Mouse (Mus musculus) midbrain, embryonic 13.5 days (tissue): ENCODE data around the gene Prpf8. TPM values are rescaled to one million over a fixed set of nuclear protein-coding genes. Genes with fewer than 3 reads are reported as not detected.

Experiments used
- ATAC-seq: fragments of 200-750 bp; cut with Nextera tagmentation; 2 replicates; pipeline ENCODE4 v1.8.0; 2017; ENCODE audit warnings: mild to moderate bottlenecking, moderate TSS enrichment, moderate library complexity
- H3K27ac ChIP-seq: fragments of 300-500 bp; sonication (generic); 2 replicates; pipeline ENCODE4 v1.5.1; 2015; ENCODE audit warnings: inconsistent platforms, mild to moderate bottlenecking, moderate library complexity
- H3K27me3 ChIP-seq: fragments of 300-500 bp; sonication (generic); 2 replicates; pipeline ENCODE4 v1.6.1; 2015; ENCODE audit warnings: mild to moderate bottlenecking, inconsistent platforms
- H3K36me3 ChIP-seq: fragments of 300-500 bp; sonication (generic); 2 replicates; pipeline ENCODE4 v1.6.1; 2015; ENCODE audit warnings: mild to moderate bottlenecking, inconsistent platforms
- H3K4me1 ChIP-seq: fragments of 300-500 bp; sonication (generic); replicated peaks from 2 replicates; pipeline ENCODE4 v1.6.1; 2015; ENCODE audit warnings: inconsistent platforms
- H3K4me2 ChIP-seq: fragments of 300-500 bp; sonication (generic); replicated peaks from 2 replicates; pipeline ENCODE4 v1.6.1; 2015; ENCODE audit warnings: moderate library complexity, mild to moderate bottlenecking, inconsistent platforms
- H3K4me3 ChIP-seq: fragments of 300-500 bp; sonication (generic); replicated peaks from 2 replicates; pipeline ENCODE4 v1.5.1; 2015; ENCODE audit warnings: mild to moderate bottlenecking, inconsistent platforms
- H3K9ac ChIP-seq: fragments of 300-500 bp; sonication (generic); replicated peaks from 2 replicates; pipeline ENCODE4 v1.6.1; 2015; ENCODE audit warnings: mild to moderate bottlenecking, inconsistent platforms
- H3K9me3 ChIP-seq: fragments of 300-500 bp; sonication (generic); 2 replicates; pipeline ENCODE4 v1.6.1; 2016; ENCODE audit warnings: mild to moderate bottlenecking, inconsistent platforms
- WGBS: fragments of 180-500 bp; shearing (Covaris S2); methylation state at CpG from one replicate; pipeline ENCODE4 v1.1.7; 2015; 5-methylcytosine and 5-hydroxymethylcytosine counted together
- polyA plus RNA-seq: library from polyadenylated mRNA; unstranded; fragments of >200 nt; fragmentation: Nextera tagmentation; extraction: Ambion mirVana; gene quantifications from 2 replicates; pipeline ENCODE4 v1.2.1, GENCODE M21; 2015

Prpf8 gene
- polyA plus RNA-seq, 1 experiment from 2014 or later, result 61.8 TPM

DNA sequence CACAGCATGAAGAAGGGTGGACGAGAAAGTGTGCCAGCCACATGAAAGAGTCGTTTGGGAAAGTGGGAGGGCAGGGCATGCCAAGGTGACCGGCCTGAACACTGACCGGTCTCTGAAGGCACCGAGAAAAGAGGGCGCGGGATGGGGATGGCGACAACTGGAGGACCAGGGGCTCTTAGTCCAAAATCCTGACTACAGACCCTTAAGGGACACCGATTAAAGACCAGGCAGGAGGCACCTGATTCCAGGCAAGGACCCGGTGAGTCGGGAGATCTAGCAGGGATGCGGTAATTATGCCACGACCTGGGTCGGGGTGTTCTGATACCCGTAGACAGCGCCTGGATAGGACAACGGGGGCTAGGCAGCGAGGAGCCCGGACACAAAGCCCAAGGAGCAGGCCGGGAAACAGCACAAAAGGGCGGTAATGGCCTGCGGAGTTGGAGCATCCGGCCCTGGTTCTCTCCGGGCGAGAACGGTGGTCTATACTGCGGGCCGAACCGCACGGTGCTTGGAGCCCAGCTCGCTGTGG is 44.3 kb downstream of the Prpf8 start:
- Histone ChIP-seq H3K9ac (peak overlapping the region; percentile 95), H3K4me3 (peak overlapping the region; percentile 74), H3K9me3 (no peaks in the 10 kb centered on the region), H3K27me3 (no peaks in the 10 kb centered on the region), H3K4me1 (peaks cover 36% of the 10 kb centered on the region), H3K36me3 (no peaks in the 10 kb centered on the region), H3K27ac (peak overlapping the region; percentile 98), H3K4me2 (peak overlapping the region; percentile 96)
- under 1% methylated on average over 31 of the region's 31 CpGs for WGBS
- ATAC-seq, result peak; percentile 37; the same call in 1 of the 2 replicates

DNA sequence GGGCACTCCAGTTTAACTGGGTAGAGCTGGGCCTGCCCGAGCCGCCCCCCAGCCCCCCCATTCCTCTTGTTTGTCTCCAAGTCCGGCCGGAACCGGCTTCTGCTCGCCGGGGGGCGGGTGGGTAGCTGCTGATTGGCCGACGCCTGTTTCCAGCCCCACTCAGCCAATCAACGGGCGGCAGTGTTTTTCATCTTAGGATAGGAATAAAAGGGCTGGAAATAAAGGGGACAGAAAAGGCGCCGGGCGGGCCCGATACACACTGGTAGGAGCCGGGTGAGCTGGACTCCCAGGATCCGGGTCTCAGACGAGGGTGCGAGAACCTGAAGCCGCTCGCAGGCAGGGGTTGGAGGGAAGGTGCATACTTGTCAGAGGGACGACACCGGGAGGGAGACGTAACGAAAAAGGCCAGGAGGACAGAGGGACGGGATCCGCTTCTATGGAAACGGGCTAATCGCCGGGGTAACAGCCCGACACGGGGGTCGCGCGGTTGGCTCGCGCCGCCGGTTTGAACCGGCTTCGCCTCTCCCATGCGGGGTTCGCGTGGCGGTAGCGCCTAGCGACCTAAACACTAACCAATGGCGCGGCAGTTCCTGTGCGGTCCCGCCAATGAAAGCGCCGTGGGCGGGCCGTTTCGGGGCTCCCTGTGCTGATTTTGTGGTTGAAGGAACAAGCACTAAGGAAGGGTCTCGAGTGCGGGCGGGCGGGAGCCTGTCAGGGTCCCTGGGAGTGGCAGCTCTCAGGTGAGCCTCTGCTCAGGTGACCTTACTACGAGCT is 45.0 kb downstream of the Prpf8 start, which contains the start of gene Slc43a2:
Slc43a2 (plus strand) TSS at position 226 of the 774 bp plus-strand sequence.
- H3K4me2 ChIP-seq, result peak within 1 kb of the TSS; percentile 96
- under 1% methylated on average over 61 of the region's 62 CpGs for WGBS

DNA sequence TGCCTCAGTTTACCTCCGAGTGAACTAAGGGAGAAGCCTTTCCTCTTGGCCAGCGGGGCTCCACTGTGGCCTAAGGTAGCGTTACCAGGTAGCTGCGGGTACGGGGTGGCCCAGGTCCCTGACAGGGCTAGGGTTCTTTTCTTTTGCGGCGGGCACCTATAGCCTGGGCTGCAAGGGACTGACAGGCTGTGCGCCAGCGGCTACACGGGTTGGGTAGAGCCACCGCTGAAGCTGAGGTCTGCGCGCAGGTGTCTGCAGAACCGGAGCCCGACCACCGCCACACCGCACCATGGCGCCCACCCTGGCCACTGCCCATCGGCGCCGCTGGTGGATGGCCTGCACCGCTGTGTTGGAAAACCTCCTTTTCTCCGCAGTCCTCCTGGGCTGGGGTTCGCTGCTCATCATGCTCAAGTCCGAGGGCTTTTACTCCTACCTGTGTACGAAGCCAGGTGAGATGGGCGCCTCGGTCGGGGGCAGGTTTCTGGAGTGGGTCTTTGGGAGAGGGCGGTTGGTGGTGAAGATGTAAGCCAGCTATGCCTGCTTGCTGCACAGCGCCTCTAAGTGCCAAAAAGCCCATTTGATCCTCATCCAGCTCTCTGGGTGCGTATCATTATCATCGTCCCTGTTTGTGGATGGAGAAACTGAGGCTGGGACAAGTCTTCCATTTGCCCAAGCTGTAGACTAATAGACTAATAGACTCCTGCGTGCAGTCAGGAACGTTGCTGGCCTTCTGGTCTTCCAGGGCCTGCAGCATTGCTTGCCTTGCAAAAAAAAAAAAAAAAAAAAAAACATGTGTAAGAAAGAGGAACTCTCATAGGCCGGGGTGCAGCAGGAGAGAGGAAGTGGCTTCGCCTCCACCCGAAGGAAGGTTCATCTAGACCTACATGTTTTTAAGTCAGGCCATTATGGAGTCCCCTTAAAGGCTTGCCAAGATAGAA is 46.0 kb downstream of the Prpf8 start:
- peak overlapping the region; percentile 98 for H3K27ac ChIP-seq
- H3K4me2 ChIP-seq, result peak overlapping the region; percentile 96
- H3K27me3 ChIP-seq, result no peaks in the 10 kb centered on the region
- ATAC-seq, result peak; percentile 41
- H3K9ac ChIP-seq, result peak overlapping the region; percentile 88
- H3K4me3 ChIP-seq, result peak overlapping the region; percentile 74
- peaks cover 39% of the 10 kb centered on the region for H3K4me1 ChIP-seq
- 14% methylated on average over 38 of the region's 38 CpGs for WGBS
- no peaks in the 10 kb centered on the region for H3K36me3 ChIP-seq
- H3K9me3 ChIP-seq, result no peaks in the 10 kb centered on the region

More for the DNA sequence above, 45.0 kb downstream of the Prpf8 start, which contains the start of gene Slc43a2:
- peak; percentile 95 for ATAC-seq
- Histone ChIP-seq H3K9me3 (no peaks in the 10 kb centered on the region), H3K36me3 (no peaks in the 10 kb centered on the region), H3K27ac (peak within 1 kb of the TSS; percentile 98), H3K27me3 (no peaks in the 10 kb centered on the region), H3K4me3 (peak within 1 kb of the TSS; percentile 74), H3K4me1 (peaks cover 36% of the 10 kb centered on the region), H3K9ac (peak within 1 kb of the TSS; percentile 95)

DNA sequence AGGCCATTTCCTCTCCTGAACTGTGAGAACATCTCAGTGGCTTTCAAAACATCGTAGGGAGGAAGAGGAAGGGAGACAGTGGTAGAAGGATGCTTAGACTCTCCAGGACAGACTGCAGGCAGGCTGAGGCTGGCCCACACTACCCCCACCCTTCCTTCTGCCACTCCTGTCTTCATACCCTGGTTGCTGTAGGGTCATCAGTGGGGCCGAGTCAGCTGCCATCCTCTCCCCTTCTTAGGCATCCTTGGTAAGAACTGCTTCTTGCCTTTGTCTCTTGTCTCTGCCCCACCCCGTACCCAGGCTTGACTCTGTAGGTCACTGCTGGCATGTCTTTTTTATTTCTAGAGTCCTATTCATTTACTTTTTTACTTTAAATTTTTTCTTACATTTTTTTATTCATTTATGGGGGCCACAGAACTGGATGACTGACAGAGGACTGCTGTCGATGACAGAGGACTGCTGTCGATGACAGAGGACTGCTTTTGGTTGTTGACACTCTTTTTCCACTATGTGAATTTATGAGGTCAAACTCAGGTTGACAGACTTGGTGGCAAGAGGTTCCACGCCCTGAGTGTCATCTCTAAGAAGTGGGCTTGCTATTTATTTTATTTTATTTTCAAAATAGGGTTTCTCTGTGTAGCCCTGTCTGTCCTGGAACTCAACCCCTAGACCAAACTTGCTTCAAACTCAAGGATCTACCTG is 46.8 kb downstream of the Prpf8 start:
- H3K9me3 ChIP-seq, result no peaks in the 10 kb centered on the region
- WGBS, result 81% methylated on average over 6 of the region's 6 CpGs
- peak overlapping the region; percentile 74 for H3K4me3 ChIP-seq
- peak overlapping the region; percentile 96 for H3K4me2 ChIP-seq
- H3K36me3 ChIP-seq, result no peaks in the 10 kb centered on the region
- H3K4me1 ChIP-seq, result peaks cover 48% of the 10 kb centered on the region
- ATAC-seq, result no peak
- H3K9ac ChIP-seq, result peak overlapping the region; percentile 88
- H3K27ac ChIP-seq, result no peak overlapping the region
- H3K27me3 ChIP-seq, result no peaks in the 10 kb centered on the region

DNA sequence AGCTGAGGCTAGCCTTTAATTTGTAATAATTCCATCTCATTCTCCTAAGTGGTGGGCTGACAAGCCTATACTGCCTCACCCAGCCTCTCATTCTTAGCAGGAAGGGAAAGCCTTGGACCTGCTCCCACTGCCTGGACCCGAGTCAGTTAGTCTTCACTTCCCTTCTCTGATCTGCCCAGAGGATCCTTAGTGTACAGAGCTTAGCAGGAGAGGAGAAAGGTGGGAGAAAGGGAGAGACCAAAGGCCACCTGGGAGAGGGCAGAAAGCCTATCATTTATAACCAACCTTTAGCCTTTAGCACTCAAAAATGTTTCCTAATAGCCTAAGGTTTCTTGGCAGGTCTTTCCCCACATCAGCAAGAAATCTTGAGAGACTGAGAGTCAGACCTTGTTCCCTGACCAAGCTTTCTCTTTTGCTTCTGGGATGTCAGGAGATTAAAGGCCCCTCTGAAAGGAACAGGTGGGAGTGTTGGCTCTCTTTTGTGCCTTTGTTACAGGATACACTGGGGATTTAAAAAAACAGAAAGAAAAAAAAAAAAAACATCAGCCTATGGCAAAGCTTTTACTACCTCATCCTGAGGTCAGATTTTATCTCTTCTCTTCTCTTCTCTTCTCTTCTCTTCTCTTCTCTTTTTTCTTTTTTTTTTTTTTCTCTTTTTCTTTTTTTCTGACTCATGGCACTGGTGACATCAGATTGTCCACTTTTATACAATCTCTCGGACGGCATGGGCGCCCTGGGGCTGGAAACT is 47.8 kb downstream of the Prpf8 start:
- 48% methylated on average over 4 of the region's 4 CpGs for WGBS
- Histone ChIP-seq H3K4me3 (peak overlapping the region; percentile 74; the same call in 1 of the 2 replicates), H3K4me1 (peaks cover 49% of the 10 kb centered on the region), H3K36me3 (no peaks in the 10 kb centered on the region), H3K9ac (peak overlapping the region; percentile 29; the same call in 1 of the 2 replicates), H3K27ac (no peak overlapping the region), H3K9me3 (no peaks in the 10 kb centered on the region), H3K27me3 (no peaks in the 10 kb centered on the region), H3K4me2 (peak overlapping the region; percentile 96)
- no peak for ATAC-seq

DNA sequence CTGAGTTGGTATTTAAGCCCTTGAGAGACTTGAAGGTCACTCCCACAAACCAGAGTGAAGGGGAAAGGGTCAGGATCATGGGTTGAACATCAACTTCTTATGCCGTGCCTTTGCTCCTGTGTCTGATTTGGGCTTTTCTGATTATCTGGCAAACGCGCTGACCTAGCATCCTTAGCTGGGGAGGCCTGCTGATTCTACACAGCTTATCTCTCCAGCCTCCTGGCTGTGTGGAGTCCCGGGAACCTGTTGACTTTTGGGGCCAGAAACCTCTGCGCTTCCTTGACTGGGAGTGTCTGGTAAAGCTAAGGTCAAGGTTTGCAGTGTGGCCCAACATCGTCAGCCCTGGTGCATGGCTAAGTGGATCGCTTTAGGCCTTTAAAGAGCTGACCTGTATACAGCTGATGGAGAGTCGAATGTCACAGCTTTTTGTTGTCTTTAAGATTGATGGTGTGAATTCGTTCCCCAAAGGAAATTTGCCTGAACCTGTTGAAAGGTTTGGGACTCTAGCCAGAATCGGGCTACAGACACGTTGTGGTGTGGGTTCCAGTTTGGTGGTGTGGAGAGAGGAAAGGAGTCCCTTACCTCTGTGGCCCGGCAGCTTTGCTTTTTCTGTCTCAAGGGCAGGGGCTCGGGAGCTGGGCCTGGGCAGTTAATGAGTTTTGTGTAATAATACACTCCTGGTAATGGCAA is 48.6 kb downstream of the Prpf8 start:
- Histone ChIP-seq H3K4me3 (0 out of 2 replicates have a peak overlapping the region, but pooled peaks have one; percentile 5), H3K4me1 (peaks cover 49% of the 10 kb centered on the region), H3K36me3 (no peaks in the 10 kb centered on the region), H3K27ac (no peak overlapping the region), H3K27me3 (no peaks in the 10 kb centered on the region), H3K4me2 (peak overlapping the region; percentile 41), H3K9ac (peak overlapping the region; percentile 29; the same call in 1 of the 2 replicates), H3K9me3 (no peaks in the 10 kb centered on the region)
- no peak for ATAC-seq
- WGBS, result 67% methylated on average over 13 of the region's 13 CpGs

DNA sequence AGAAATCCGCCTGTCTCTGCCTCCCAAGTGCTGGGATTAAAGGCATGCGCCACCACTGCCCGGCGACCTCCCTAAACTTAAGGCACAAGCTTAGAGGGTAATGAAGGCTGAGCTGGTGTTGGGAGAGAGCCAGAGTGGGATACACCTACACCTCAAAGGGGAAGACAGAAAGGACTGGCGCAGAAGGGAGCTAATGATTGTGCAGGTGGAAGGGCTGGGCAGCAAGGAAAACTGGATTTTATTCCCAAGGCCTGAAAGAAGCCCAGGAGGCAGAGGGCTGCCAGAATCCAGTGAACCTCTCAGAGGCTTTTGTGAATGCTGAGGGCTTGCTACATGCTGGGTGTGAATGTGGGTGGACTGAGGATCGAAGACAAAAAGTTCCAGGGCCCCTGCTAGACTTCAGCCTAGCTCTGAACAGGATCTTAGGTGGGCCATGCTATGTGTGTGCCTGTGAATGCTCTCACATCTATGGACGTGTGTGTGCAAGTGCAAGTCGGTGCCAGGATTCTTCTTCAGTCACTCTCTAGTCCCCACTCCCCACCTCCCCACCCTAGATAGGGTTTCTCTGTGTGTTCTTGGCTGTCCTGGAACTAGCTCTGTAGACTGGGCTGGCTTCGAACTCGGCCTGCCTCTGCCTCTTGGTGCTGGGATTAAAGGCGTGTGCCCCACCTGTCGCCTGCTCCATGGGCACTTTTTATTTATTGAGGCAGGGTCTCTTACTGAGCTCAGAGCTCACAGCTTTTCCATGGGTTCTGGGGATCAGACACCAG is 49.8 kb downstream of the Prpf8 start:
- 88% methylated on average over 12 of the region's 12 CpGs for WGBS
- Histone ChIP-seq H3K9ac (no peak overlapping the region), H3K27me3 (no peaks in the 10 kb centered on the region), H3K4me2 (no peak overlapping the region), H3K36me3 (peaks cover 4% of the 10 kb centered on the region; the same call in 1 of the 2 replicates), H3K4me1 (peaks cover 55% of the 10 kb centered on the region), H3K9me3 (no peaks in the 10 kb centered on the region), H3K27ac (no peak overlapping the region), H3K4me3 (no peak overlapping the region)
- no peak for ATAC-seq

DNA sequence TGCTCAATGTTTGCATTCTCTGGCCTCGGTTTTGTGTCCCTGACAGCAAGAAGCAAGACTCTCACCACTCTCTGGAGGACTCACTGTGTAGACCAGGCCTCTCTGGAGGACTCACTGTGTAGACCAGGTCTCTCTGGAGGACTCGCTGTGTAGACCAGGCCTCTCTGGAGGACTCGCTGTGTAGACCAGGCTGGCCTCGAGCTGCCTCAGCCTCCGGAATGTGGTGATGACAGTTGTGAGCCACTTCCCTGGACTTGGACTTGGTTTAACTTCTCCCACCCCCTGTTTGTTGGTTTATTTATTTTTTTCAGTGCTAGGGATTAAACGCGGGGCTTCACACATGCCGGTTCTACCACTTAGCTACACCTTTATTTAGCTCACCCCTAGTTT is 50.4 kb downstream of the Prpf8 start:
- H3K27ac ChIP-seq, result no peak overlapping the region
- no peak overlapping the region for H3K9ac ChIP-seq
- H3K27me3 ChIP-seq, result no peaks in the 10 kb centered on the region
- no peak for ATAC-seq
- H3K4me2 ChIP-seq, result no peak overlapping the region
- no peak overlapping the region for H3K4me3 ChIP-seq
- no peaks in the 10 kb centered on the region for H3K9me3 ChIP-seq
- 90% methylated on average over 8 of the region's 8 CpGs for WGBS
- H3K4me1 ChIP-seq, result peaks cover 55% of the 10 kb centered on the region
- peaks cover 4% of the 10 kb centered on the region; the same call in 1 of the 2 replicates for H3K36me3 ChIP-seq

DNA sequence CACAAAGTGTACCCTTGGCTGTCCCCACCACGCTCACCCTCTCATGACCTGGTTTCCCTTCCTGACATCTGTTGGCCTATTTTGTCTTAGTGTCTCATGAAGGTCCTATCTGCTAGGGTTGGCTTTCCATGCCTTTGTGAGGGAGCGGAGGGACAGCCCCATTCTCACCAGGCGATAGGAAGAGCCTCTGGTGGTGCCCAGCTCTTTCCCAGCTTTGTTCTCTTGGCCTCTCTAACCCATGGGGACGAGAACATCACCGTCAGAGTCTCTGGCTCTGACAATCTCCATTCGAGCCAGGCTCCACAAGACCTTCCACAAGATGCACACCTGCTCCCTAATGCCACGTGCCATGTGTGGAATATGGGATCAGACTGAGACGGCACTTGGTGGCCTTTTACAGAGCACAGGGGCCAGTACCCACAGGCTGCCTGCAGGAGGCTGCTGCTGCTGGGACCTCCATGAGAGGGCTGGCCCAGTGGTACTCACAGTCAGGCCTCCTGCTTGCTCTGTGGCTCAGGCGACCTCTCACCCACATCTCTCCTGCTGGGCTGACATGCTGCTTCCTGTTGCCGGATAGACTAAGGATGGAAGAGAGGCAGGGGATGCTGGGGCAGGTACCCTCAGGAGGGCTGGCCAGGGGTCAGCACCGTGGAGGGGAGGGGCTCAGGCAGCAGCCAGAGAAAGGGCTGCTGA is 51.0 kb downstream of the Prpf8 start:
- ATAC-seq, result peak; percentile 31; the same call in 1 of the 2 replicates
- peak overlapping the region; percentile 49 for H3K9ac ChIP-seq

More for the DNA sequence above, 51.0 kb downstream of the Prpf8 start:
- no peaks in the 10 kb centered on the region for H3K9me3 ChIP-seq
- 47% methylated on average over 11 of the region's 11 CpGs for WGBS
- H3K4me3 ChIP-seq, result no peak overlapping the region
- 0 out of 2 replicates have a peak overlapping the region, but pooled peaks have one; percentile 33 for H3K27ac ChIP-seq
- peaks cover 4% of the 10 kb centered on the region; the same call in 1 of the 2 replicates for H3K36me3 ChIP-seq
- no peak overlapping the region for H3K4me2 ChIP-seq
- H3K27me3 ChIP-seq, result no peaks in the 10 kb centered on the region
- H3K4me1 ChIP-seq, result peaks cover 50% of the 10 kb centered on the region
